Mouse (Mus musculus): ENCODE measurements at regions not wholly inside any gene's neighbourhood (a gene's known extent, or its start where the extent isn't known, plus 50 kb on each side); places are given as distances from the start of the nearest gene placed in this dataset.

DNA sequence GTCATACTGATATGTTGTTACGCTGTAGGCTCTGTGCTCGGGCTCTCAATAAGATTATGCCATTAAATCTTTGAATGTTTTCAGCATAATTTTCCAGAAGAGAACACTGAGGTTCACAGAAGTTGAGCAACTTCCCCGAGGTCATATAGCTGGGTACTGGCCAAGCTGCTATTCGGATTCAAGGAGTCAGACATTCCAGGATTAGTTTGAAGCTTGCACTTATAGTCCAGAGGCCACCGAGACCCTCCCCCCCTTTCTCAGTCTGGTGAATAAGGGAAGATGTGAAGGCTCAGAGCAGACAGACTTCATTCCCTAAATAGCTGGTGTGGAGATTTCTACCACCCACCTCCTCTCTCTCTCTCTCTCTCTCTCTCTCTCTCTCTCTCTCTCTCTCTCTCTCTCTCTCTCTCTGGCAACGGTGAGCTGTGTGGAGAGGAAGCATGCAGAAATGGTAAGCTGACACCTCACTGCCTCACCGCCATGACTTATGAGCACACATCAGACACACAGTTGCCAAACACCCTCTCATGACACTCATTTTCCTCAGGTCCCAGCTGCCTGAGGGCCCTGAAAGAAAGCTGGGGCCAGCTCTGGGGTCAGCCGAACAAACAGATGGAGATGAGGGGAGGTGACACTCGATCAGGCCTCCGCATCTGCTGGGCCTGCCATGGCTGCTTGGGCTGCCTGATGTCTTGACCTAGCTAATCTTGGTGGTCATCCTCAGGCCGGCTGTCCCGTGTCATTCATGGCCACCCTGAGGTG, 107.0 kb upstream of the Pdzrn3 start:
- in situ Hi-C loops (cut with MseI, MboI) = no loop called here

DNA sequence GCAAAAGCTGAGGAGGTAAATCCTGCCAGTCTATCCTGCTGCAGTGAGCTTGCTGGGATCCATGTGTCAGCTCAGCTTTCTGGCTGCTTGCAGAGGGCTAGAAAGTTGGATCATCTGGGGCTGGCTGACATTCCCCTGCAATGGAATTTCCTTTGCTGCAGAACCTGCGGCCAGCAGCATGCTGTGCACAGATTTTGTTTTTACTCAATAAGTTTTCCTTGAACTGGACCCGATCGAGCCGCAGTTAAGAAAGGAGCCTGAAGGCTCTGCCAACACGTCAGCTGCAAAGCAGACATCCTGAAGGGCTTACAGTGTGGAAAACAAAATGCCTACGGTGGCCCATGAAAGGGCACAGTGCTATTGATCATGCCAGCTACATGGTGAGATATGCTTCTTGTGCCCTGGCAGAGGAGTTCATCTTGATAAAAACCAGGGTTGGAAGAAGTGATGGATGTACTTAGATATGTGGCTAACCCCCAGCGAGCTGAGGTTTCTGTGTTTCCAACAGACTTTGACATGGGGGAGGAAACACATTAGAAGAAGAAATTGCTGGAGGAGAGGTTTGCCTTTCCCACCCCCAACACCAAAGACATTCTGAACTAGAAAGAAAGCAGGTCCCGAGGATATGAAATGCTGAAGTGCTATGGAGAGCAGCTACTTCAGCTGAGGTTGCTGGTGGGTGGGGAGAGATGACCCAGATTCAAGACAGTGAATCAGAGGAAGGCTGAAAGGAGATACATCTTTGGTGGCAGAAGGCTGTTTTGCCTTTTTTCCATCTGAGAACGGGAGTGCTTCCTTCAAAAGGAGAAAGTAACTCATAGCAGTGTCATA, 105.2 kb upstream of the Pdzrn3 start:
- in situ Hi-C loops (cut with MseI, MboI) = no loop called here

DNA sequence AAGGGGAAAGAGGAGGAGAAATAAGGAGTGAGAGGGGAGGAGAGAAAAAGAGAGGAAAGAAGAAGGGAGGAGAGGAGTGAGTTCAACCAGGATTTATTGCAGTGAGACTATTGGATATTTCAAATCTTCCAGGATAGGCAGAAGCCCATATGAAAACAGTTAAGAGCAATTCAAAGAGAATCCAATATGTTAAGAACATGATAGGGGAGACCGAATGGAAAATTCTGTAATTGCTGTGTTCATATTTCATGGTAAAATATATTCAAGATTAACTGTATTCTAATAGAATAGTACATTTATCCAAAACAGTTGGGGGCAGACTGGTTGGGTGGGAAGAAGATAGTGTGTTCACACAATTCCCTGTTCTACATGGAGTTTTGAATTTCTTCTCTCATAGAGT, 96.3 kb upstream of the Pdzrn3 start:
- in situ Hi-C loops (cut with MseI, MboI) = no loop called here

DNA sequence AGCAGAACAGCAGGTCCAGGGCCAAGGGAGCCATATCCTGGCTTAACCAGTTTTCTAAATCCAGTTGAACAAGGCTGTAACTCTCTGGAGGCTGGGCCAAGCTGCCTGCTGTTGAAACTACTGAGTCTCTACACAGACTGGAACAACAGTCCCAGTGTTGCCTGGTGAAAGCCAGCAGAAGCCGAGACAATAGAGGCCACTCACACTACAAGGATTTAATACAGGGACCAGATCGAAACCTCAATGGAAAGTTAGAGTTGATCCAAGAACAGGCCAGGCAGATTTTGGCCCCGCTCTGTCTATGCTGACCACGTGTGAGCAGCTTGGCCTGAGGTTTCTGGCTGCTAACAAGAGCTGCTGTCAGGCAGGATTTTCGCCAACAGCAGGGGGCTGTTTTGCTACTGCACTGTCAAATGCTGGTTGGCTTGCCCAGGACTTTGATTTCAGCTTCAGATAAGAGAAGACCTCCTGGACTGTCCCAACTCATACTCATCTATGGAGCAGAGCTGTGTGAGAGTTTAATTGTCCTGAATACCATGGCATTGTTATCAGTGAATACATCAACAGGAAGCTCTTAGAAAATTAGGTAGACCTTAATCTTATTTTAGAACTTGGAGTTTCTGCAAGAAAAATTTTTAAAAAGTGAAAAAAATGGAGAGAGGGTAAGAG, 95.7 kb upstream of the Pdzrn3 start:
- in situ Hi-C loops (cut with MseI, MboI) = no loop called here

DNA sequence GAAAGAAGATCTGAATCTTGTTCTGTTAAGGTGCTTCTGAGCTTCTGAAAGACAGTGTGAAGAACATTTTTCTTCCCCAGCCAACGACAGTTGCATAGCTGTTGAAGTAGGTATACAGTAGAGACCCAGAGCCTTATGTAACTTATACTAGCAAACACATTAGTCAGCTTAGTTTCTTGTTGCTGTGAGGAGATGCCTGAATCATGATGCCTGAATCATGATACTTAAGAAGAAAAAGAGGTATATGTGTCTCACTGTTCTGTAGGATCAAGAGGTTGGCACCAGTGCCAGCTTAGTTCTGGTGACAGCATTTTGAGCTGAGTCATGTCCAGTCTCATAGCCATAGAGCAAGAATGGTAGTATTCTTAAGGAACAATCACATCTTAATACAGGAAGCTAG, 87.2 kb upstream of the Pdzrn3 start:
- in situ Hi-C loops (cut with MseI, MboI) = no loop called here

DNA sequence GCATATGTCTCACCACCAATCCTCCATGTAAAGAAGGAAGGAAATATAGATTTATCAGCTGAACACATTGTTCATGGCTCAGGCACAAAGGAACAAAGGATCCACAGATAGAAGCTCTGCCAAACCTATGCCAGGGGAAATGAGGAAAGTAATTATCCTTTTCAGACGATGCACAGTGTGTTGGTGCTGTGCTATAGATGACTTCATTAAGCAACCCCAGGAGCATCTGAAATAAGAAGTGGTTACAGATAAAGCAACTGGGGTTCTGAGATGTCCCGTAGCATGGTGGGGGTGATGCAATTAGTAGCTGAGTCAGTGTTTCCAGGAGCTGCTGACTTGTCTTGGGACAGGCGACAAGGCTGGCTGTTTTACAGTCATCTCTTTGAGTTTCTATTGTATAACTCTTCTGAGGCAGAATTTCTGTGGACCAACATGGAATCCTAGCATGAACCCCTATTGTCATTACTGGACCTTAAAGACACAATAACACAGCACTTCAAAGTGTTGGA, 86.2 kb upstream of the Pdzrn3 start:
- in situ Hi-C loops (cut with MseI, MboI) = no loop called here

DNA sequence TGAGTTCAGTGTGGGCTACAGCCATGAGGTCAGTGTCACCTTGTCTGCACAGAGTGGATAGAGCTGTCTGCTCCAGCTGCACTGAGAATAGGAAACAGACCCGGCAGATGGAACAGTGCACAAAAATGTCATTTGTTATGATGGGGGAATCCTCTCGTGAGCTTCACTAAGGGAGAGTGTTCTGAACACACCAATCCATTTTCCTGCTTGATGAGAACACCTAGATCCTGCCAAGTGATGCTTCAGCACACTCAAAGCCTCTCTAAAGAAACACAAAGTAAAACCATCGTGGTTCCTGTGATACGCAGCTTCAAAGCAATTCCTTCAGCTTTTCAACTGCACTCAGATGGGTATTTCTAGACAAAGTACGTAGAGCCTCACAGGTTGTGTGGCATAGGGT, 69.0 kb upstream of the Pdzrn3 start:
- in situ Hi-C loops (cut with MseI, MboI) = no loop called here

DNA sequence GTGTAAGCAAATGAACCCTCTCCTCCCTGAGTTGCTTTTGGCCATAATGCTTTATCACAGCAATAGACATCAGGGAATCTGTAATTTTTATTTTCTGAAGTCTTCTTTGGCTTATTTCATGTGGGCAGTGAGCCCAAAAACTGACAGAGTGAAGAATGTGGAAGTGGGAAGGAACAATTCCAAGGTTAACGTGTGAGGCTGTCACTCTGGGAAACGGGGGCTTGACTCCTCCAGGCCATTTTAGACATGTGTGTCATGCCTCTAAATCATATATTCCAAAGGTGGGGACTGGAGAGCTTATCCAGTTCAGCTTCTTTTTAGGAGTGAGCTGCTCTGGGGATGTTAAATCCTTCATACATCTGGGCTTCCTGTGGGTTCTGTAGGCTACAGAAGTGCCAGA, 68.6 kb upstream of the Pdzrn3 start:
- in situ Hi-C loops (cut with MseI, MboI) = no loop called here

DNA sequence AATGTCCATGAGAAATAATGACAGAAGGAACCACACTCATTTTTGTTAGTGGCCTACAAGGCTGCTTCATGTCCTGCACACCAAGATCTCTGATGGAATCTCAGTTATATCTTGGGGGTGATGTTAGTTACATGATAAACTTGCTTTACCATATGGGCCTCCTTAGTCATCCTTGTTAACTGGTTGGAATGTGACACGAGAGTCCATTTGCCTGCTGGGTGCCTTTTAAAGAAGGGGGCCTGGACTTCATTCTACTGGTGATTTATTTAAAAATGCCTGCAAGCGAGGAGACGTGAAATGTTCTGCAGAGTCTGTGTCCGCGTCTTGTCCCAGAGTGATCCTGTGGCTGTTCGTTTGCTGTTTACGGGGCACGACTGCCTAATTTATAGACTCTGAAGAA, 55.1 kb upstream of the Pdzrn3 start:
- in situ Hi-C loops (cut with MseI, MboI) = no loop called here

DNA sequence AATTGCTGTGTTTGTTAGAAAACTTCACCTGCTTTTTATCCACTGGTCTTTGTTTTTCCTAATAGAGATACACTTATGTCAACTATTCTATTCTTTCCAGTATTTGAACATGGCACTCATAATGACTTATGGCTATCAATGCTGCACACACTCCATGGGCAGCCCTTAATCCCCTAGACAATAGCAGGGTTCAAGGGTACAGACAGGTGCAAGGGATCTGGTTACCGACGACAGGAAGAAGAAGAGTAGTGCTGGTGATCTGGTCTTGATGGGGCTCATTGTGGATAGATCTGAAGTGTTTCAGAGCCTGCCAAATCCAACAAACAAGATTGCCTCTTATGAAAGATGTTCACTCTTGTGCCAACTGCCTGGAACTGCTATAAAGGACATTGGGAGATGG, 51.9 kb upstream of the Pdzrn3 start:
- in situ Hi-C loops (cut with MseI, MboI) = no loop called here
